Mouse (Mus musculus): ENCODE data around the gene Pla2g15. TPM values are rescaled to one million over a fixed set of nuclear protein-coding genes. Genes with fewer than 3 reads are reported as not detected.

The Pla2g15 gene
- total and polyA plus RNA-seq, 3 experiments: 6.9 to 8.0 (median 7.0) TPM

DNA sequence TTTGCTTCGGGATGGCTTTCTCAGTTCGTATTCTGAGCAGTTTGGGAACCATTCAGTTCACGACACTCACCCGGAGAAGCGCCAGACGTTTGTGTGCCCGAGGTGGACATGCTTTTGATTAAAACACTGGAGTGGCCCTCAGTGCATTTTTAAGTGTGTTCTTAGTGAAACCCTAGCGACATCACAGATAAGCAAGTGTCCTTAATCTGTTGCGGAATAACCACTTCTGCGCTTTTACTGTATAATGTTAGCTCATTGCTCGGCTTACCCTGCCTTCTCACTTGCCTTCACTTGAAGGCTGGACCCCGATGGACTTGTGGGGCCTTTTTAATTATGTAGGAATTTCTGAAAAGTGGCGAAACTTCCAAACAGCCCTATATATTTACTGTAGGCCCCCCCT, 61.2 kb downstream of the Pla2g15 start:
- peak overlapping the region; percentile 97 for H3K4me2 ChIP-seq (ENCODE audit: insufficient read depth, low read depth, poor library complexity, severe bottlenecking)
- in situ Hi-C loops (cut with MboI; ENCODE audit: low pct_ligation_motif_present, low pct_unique_long_range_greater_than_20kb, low sequenced_read_pairs): loop anchor here (5.0 kb wide), 1 partner anchor 44 kb away; the partner anchor contains the start of gene Slc7a6
- H3K36me3 ChIP-seq (replicated peaks in 1 of 2; ENCODE audit: control insufficient read depth in 1 of 2, insufficient read depth in 1 of 2, low read length in 1 of 2): peaks cover 47 to 56% of the 10 kb centered on the region in 2 experiments
- H3K79me2 ChIP-seq (replicated peaks; ENCODE audit: control insufficient read depth, extremely low read depth, insufficient read depth, poor library complexity, severe bottlenecking): peaks cover 36% of the 10 kb centered on the region
- H3K9me3 ChIP-seq (replicated peaks; ENCODE audit: low read length): no peaks in the 10 kb centered on the region
- peak overlapping the region; percentile 87 to 93 (median 88) for H3K4me3 ChIP-seq (replicated peaks in 1 of 3; ENCODE audit: low read depth in 2 of 3, low read length in 2 of 3, poor library complexity in 1 of 3)
- TF ChIP-seq MEF2A (IDR thresholded peaks at IDR 0.05; ENCODE audit: borderline replicate concordance, low read depth, low read length) (no peak), EP300 (IDR thresholded peaks at IDR 0.05; ENCODE audit: low read length) (no peak), CHD1 (IDR thresholded peaks at IDR 0.05; ENCODE audit: low read depth, low read length) (no peak), UBTF (IDR thresholded peaks at IDR 0.05; ENCODE audit: low read depth, low read length) (no peak), MAX (IDR thresholded peaks at IDR 0.05; ENCODE audit: low read length) (no peak; the same call in 1 of the 2 replicates), ZKSCAN1 (IDR thresholded peaks at IDR 0.05; ENCODE audit: borderline replicate concordance, low read depth, low read length) (no peak), IRF4 (IDR thresholded peaks at IDR 0.05; ENCODE audit: low read depth, low read length) (0 out of 2 replicates have a peak, but pooled peaks have one; percentile 4), ELF1 (IDR thresholded peaks at IDR 0.05; ENCODE audit: low read depth, low read length) (no peak), TBP (conservative IDR thresholded peaks at IDR 0.05; ENCODE audit: low read depth, low read length) (no peak), SIN3A (IDR thresholded peaks at IDR 0.05; ENCODE audit: low read length) (0 out of 2 replicates have a peak, but pooled peaks have one; percentile 33)
- DNase-seq (ENCODE audit: extremely low read depth): no peak
- dilution Hi-C loops (cut with MboI; ENCODE audit: extremely low pct_ligation_motif_present, extremely low pct_unique_long_range_greater_than_20kb, low sequenced_read_pairs): no loop called here
- peaks cover 2 to 32% of the 10 kb centered on the region in 2 experiments; a peak in 3 of 4 replicates for H3K4me1 ChIP-seq (ENCODE audit: control insufficient read depth in 1 of 2, insufficient read depth in 2 of 2)
- H3K9ac ChIP-seq (ENCODE audit: insufficient read depth, low read depth): peak overlapping the region; percentile 69
- H3K27me3 ChIP-seq (replicated peaks): no peaks in the 10 kb centered on the region
- H3K27ac ChIP-seq (ENCODE audit: insufficient read depth, low read depth): 0 out of 2 replicates have a peak overlapping the region, but pooled peaks have one; percentile 52

DNA sequence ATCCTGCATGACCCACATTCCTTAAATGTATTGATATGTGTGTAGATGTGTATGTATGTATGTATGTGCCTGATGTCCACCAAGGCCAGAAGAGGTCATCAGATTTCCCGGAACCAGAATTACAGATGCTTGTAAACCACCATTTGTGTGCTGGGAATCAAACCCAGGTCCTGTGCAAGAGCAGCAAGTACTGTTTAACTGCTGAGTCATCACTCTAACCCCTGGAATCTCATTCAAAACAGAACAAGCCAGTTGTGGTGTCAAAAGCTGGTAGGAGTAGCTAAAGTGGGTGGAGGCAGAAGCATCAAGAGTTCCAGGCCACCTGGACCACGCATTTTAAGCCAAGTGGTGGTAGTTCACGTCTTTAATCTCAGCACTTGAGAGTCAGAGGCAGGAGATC, 63.8 kb downstream of the Pla2g15 start:
- peaks cover 19% of the 10 kb centered on the region for H3K79me2 ChIP-seq (replicated peaks; ENCODE audit: control insufficient read depth, extremely low read depth, insufficient read depth, poor library complexity, severe bottlenecking)
- H3K27me3 ChIP-seq (replicated peaks): no peaks in the 10 kb centered on the region
- dilution Hi-C loops (cut with MboI; ENCODE audit: extremely low pct_ligation_motif_present, extremely low pct_unique_long_range_greater_than_20kb, low sequenced_read_pairs) (no loop called here), in situ Hi-C loops (cut with MboI; ENCODE audit: low pct_ligation_motif_present, low pct_unique_long_range_greater_than_20kb, low sequenced_read_pairs) (loop anchor here (5.0 kb wide), 1 partner anchor 47 kb away; the partner anchor contains the start of gene Slc7a6)
- H3K9me3 ChIP-seq (replicated peaks; ENCODE audit: low read length): no peaks in the 10 kb centered on the region
- no peak overlapping the region for H3K9ac ChIP-seq (ENCODE audit: insufficient read depth, low read depth)
- DNase-seq (ENCODE audit: extremely low read depth): no peak
- no peak overlapping the region for H3K4me3 ChIP-seq (replicated peaks in 1 of 3; ENCODE audit: low read depth in 2 of 3, low read length in 2 of 3, poor library complexity in 1 of 3)
- H3K4me1 ChIP-seq (ENCODE audit: control insufficient read depth in 1 of 2, insufficient read depth in 2 of 2): peaks cover 2 to 32% of the 10 kb centered on the region in 2 experiments; a peak in 3 of 4 replicates
- peaks cover 51 to 65% of the 10 kb centered on the region in 2 experiments for H3K36me3 ChIP-seq (replicated peaks in 1 of 2; ENCODE audit: control insufficient read depth in 1 of 2, insufficient read depth in 1 of 2, low read length in 1 of 2)
- TF ChIP-seq MAFK (IDR thresholded peaks at IDR 0.05; ENCODE audit: insufficient replicate concordance, low read length): peak; percentile 82
- no peak for TF ChIP-seq JUND (conservative IDR thresholded peaks at IDR 0.05; ENCODE audit: low read depth, low read length)
- no peak for TF ChIP-seq IRF4 (IDR thresholded peaks at IDR 0.05; ENCODE audit: low read depth, low read length)
- no peak for TF ChIP-seq NELFE (IDR thresholded peaks at IDR 0.05; ENCODE audit: low read depth, low read length)
- no peak overlapping the region for H3K27ac ChIP-seq (ENCODE audit: insufficient read depth, low read depth)
- H3K4me2 ChIP-seq (ENCODE audit: insufficient read depth, low read depth, poor library complexity, severe bottlenecking): no peak overlapping the region

Other genes with a start within 250 kb of the Pla2g15 start
- gene Pskh1, start 250.0 kb upstream of the Pla2g15 start, total RNA-seq (2012; rRNA removed): 12.2 and 12.9 TPM in 2 replicates
- 10.5 and 11.0 TPM in 2 replicates for gene Pskh1, start 250.0 kb upstream of the Pla2g15 start, total RNA-seq (2014; rRNA removed)
- 11.5 and 12.3 TPM in 2 replicates for gene Pskh1, start 250.0 kb upstream of the Pla2g15 start, polyA plus RNA-seq (2012; ENCODE audit: insufficient read length, low read depth)
- gene Ctrl, start 216.5 kb upstream of the Pla2g15 start, total RNA-seq (2012; rRNA removed): 2.0 and 2.9 TPM in 2 replicates
- 1.3 and 1.5 TPM in 2 replicates for gene Ctrl, start 216.5 kb upstream of the Pla2g15 start, total RNA-seq (2014; rRNA removed)
- gene Ctrl, start 216.5 kb upstream of the Pla2g15 start, polyA plus RNA-seq (2012; ENCODE audit: insufficient read length, low read depth): 5.3 and 5.9 TPM in 2 replicates
- 228 and 298 TPM in 2 replicates for gene Psmb10, start 212.0 kb upstream of the Pla2g15 start, total RNA-seq (2012; rRNA removed)
- 136 and 137 TPM in 2 replicates for gene Psmb10, start 212.0 kb upstream of the Pla2g15 start, total RNA-seq (2014; rRNA removed)
- 227 and 313 TPM in 2 replicates for gene Psmb10, start 212.0 kb upstream of the Pla2g15 start, polyA plus RNA-seq (2012; ENCODE audit: insufficient read length, low read depth)
- gene Lcat, start 207.0 kb upstream of the Pla2g15 start, total RNA-seq (2012; rRNA removed): 0.21 and 0.34 TPM in 2 replicates
- gene Lcat, start 207.0 kb upstream of the Pla2g15 start, total RNA-seq (2014; rRNA removed): 0.18 TPM in 1 of 2 replicates, not detected in the other
- gene Lcat, start 207.0 kb upstream of the Pla2g15 start, polyA plus RNA-seq (2012; ENCODE audit: insufficient read length, low read depth): 0.17 and 0.25 TPM in 2 replicates
- gene Slc12a4, start 184.3 kb upstream of the Pla2g15 start, total RNA-seq (2012; rRNA removed): 9.4 and 9.7 TPM in 2 replicates
- 2.8 and 4.2 TPM in 2 replicates for gene Slc12a4, start 184.3 kb upstream of the Pla2g15 start, total RNA-seq (2014; rRNA removed)
- gene Slc12a4, start 184.3 kb upstream of the Pla2g15 start, polyA plus RNA-seq (2012; ENCODE audit: insufficient read length, low read depth): 7.2 and 8.1 TPM in 2 replicates
- gene Dpep3, start 171.0 kb upstream of the Pla2g15 start, total RNA-seq (2012; rRNA removed): not detected in 2 replicates
- gene Dpep3, start 171.0 kb upstream of the Pla2g15 start, total RNA-seq (2014; rRNA removed): not detected in 2 replicates
- not detected in 2 replicates for gene Dpep3, start 171.0 kb upstream of the Pla2g15 start, polyA plus RNA-seq (2012; ENCODE audit: insufficient read length, low read depth)
- 20.9 and 23.2 TPM in 2 replicates for gene Dus2, start 159.1 kb upstream of the Pla2g15 start, total RNA-seq (2012; rRNA removed)
- 20.7 and 23.6 TPM in 2 replicates for gene Dus2, start 159.1 kb upstream of the Pla2g15 start, total RNA-seq (2014; rRNA removed)
- 27.2 and 27.7 TPM in 2 replicates for gene Dus2, start 159.1 kb upstream of the Pla2g15 start, polyA plus RNA-seq (2012; ENCODE audit: insufficient read length, low read depth)
- gene Dpep2nb, start 144.4 kb upstream of the Pla2g15 start, total RNA-seq (2012; rRNA removed): not detected in 2 replicates
- not detected in 2 replicates for gene Dpep2nb, start 144.4 kb upstream of the Pla2g15 start, total RNA-seq (2014; rRNA removed)
- gene Dpep2nb, start 144.4 kb upstream of the Pla2g15 start, polyA plus RNA-seq (2012; ENCODE audit: insufficient read length, low read depth): not detected in 2 replicates
- gene Ddx28, start 138.5 kb upstream of the Pla2g15 start, total RNA-seq (2012; rRNA removed): 19.8 and 23.3 TPM in 2 replicates
- 21.6 and 21.8 TPM in 2 replicates for gene Ddx28, start 138.5 kb upstream of the Pla2g15 start, total RNA-seq (2014; rRNA removed)
- 15.5 and 16.3 TPM in 2 replicates for gene Ddx28, start 138.5 kb upstream of the Pla2g15 start, polyA plus RNA-seq (2012; ENCODE audit: insufficient read length, low read depth)
- 25.5 and 29.0 TPM in 2 replicates for gene Nfatc3, start 91.6 kb upstream of the Pla2g15 start, total RNA-seq (2012; rRNA removed)
- gene Nfatc3, start 91.6 kb upstream of the Pla2g15 start, total RNA-seq (2014; rRNA removed): 32.9 and 37.8 TPM in 2 replicates
- gene Nfatc3, start 91.6 kb upstream of the Pla2g15 start, polyA plus RNA-seq (2012; ENCODE audit: insufficient read length, low read depth): 73.5 and 96.3 TPM in 2 replicates
- 0.21 and 0.30 TPM in 2 replicates for gene Esrp2, start 13.4 kb upstream of the Pla2g15 start, total RNA-seq (2012; rRNA removed)
- not detected in 2 replicates for gene Esrp2, start 13.4 kb upstream of the Pla2g15 start, total RNA-seq (2014; rRNA removed)
- gene Esrp2, start 13.4 kb upstream of the Pla2g15 start, polyA plus RNA-seq (2012; ENCODE audit: insufficient read length, low read depth): 0.24 and 0.37 TPM in 2 replicates
- 24.2 and 27.8 TPM in 2 replicates for gene Slc7a6, start 18.5 kb downstream of the Pla2g15 start, total RNA-seq (2012; rRNA removed)
- 29.5 and 32.6 TPM in 2 replicates for gene Slc7a6, start 18.5 kb downstream of the Pla2g15 start, total RNA-seq (2014; rRNA removed)
- 61.8 and 67.1 TPM in 2 replicates for gene Slc7a6, start 18.5 kb downstream of the Pla2g15 start, polyA plus RNA-seq (2012; ENCODE audit: insufficient read length, low read depth)
- 38.7 and 44.1 TPM in 2 replicates for gene Slc7a6os, start 60.5 kb downstream of the Pla2g15 start, total RNA-seq (2012; rRNA removed)
- 65.1 and 79.5 TPM in 2 replicates for gene Slc7a6os, start 60.5 kb downstream of the Pla2g15 start, total RNA-seq (2014; rRNA removed)
- gene Slc7a6os, start 60.5 kb downstream of the Pla2g15 start, polyA plus RNA-seq (2012; ENCODE audit: insufficient read length, low read depth): 60.0 and 62.5 TPM in 2 replicates
- gene Prmt7, start 60.5 kb downstream of the Pla2g15 start, total RNA-seq (2012; rRNA removed): 83.7 and 87.3 TPM in 2 replicates
- gene Prmt7, start 60.5 kb downstream of the Pla2g15 start, total RNA-seq (2014; rRNA removed): 69.5 and 73.9 TPM in 2 replicates
- gene Prmt7, start 60.5 kb downstream of the Pla2g15 start, polyA plus RNA-seq (2012; ENCODE audit: insufficient read length, low read depth): 48.4 and 56.5 TPM in 2 replicates
- gene Smpd3, start 187.6 kb downstream of the Pla2g15 start, total RNA-seq (2012; rRNA removed): 0.21 and 0.25 TPM in 2 replicates
- 0.16 and 0.23 TPM in 2 replicates for gene Smpd3, start 187.6 kb downstream of the Pla2g15 start, total RNA-seq (2014; rRNA removed)
- gene Smpd3, start 187.6 kb downstream of the Pla2g15 start, polyA plus RNA-seq (2012; ENCODE audit: insufficient read length, low read depth): 0.16 and 0.19 TPM in 2 replicates